Comparison of ENCODE assay signal across 7 mouse cellular contexts in the genomic region with DNA sequence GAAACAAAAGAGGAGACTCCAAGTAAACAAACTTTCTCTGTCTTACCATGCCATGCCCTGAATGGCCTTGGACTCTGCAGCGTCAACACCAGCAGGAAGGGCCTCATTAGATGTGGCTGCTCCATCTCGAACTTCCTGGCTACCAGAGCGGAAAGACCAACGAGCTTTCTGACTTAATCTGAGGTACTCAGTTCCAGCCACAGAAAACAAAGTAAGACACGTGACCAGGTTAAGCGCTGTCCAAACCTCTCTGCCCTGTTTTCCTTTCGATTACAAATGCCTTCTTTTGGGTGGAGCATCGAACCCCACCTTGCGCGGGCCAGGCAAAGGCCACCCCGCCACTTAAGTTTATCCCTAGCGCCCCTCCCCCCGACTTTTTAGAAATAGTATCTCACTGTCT. TPM values are rescaled to one million over a fixed set of nuclear protein-coding genes. Genes with fewer than 3 reads are reported as not detected.
A peak's percentile ranks its signal among the peaks of the same experiment; 100 is the strongest.
DNase-seq lines count a peak whose midpoint lies in the region; ATAC-seq and TF ChIP-seq lines count a peak whose summit lies in the region.

No protein-coding gene starts in this region.

- H3K4me1 ChIP-seq in kidney, adult 2 months (ENCODE audit: control insufficient read depth, insufficient read depth, low read length) = peaks cover 24% of the 10 kb centered on the region
- no peaks in the 10 kb centered on the region; the same call in 1 of the 2 replicates for H3K4me1 ChIP-seq in lung, postnatal 0 days (ENCODE audit: insufficient read depth, low read depth, low read length)
- H3K4me1 ChIP-seq in stomach, embryonic 16.5 days (ENCODE audit: control insufficient read depth, insufficient read depth, low read length) = no peaks in the 10 kb centered on the region

- H3K27ac ChIP-seq in kidney, adult 2 months (ENCODE audit: insufficient read depth, low read depth, low read length) = peak overlapping the region; percentile 85
- peak overlapping the region; percentile 44 for H3K27ac ChIP-seq in lung, postnatal 0 days (ENCODE audit: low read length)
- H3K27ac ChIP-seq in stomach, embryonic 16.5 days (ENCODE audit: low read length) = peak overlapping the region; percentile 29; the same call in 1 of the 2 replicates

- peak overlapping the region; percentile 51 for H3K4me2 ChIP-seq in lung, postnatal 0 days (replicated peaks; ENCODE audit: low read depth, low read length)
- peak overlapping the region; percentile 47 for H3K4me2 ChIP-seq in stomach, embryonic 16.5 days (ENCODE audit: low read depth, low read length)

- peak; percentile 34 for DNase-seq in embryo, embryonic 10.5 days (ENCODE audit: low spot score)
- DNase-seq in heart, adult 8-10 months (ENCODE audit: low spot score) = peak; percentile 65
- DNase-seq in kidney, adult 2 months = peak; percentile 88
- peak; percentile 80 for DNase-seq in lung, postnatal 0 days (ENCODE audit: low spot score)
- no peak for DNase-seq in cerebellum, postnatal 36 days
- DNase-seq in right cerebral cortex, postnatal 10 days (ENCODE audit: low spot score in 2 of 2) = no peak

- H3K27me3 ChIP-seq in kidney, adult 2 months (replicated peaks; ENCODE audit: control insufficient read depth, insufficient read depth, low read length) = no peaks in the 10 kb centered on the region
- no peaks in the 10 kb centered on the region for H3K27me3 ChIP-seq in lung, postnatal 0 days (replicated peaks; ENCODE audit: insufficient read depth, low read length)
- H3K27me3 ChIP-seq in stomach, embryonic 16.5 days (ENCODE audit: control insufficient read depth, insufficient read depth, low read length) = no peaks in the 10 kb centered on the region

- TF ChIP-seq POLR2A in kidney, adult 2 months (IDR thresholded peaks at IDR 0.05; ENCODE audit: low read depth, low read length) = no peak

- 12% methylated on average over 13 of the region's 13 CpGs for WGBS in kidney, adult 2 months
- WGBS in lung, postnatal 0 days = 6% methylated on average over 13 of the region's 13 CpGs
- 15% methylated on average over 13 of the region's 13 CpGs for WGBS in stomach, embryonic 16.5 days

- peak overlapping the region; percentile 30; the same call in 1 of the 2 replicates for H3K4me3 ChIP-seq in kidney, adult 2 months (ENCODE audit: insufficient read depth, low read depth, low read length)
- H3K4me3 ChIP-seq in lung, postnatal 0 days (ENCODE audit: low read depth, low read length) = peak overlapping the region; percentile 28; the same call in 1 of the 2 replicates
- peak overlapping the region; percentile 34 for H3K4me3 ChIP-seq in stomach, embryonic 16.5 days (replicated peaks; ENCODE audit: low read length)

- no peak for TF ChIP-seq CTCF in kidney, adult 2 months (conservative IDR thresholded peaks at IDR 0.05; ENCODE audit: insufficient read depth, insufficient read length, low read depth, low read length)
- TF ChIP-seq CTCF in lung, postnatal 0 days (IDR thresholded peaks at IDR 0.05) = no peak

- peak; percentile 54; the same call in 1 of the 2 replicates for TF ChIP-seq EP300 in lung, postnatal 0 days (IDR thresholded peaks at IDR 0.05)

- H3K36me3 ChIP-seq in kidney, adult 2 months (ENCODE audit: control insufficient read depth, insufficient read depth, low read length) = no peaks in the 10 kb centered on the region
- H3K36me3 ChIP-seq in lung, postnatal 0 days (ENCODE audit: insufficient read depth, low read length) = no peaks in the 10 kb centered on the region
- no peaks in the 10 kb centered on the region for H3K36me3 ChIP-seq in stomach, embryonic 16.5 days (ENCODE audit: control insufficient read depth, insufficient read depth, low read length)

- peak; percentile 87 for ATAC-seq in lung, postnatal 0 days
- ATAC-seq in stomach, embryonic 16.5 days (ENCODE audit: insufficient read depth, low FRiP score) = peak; percentile 78; the same call in 1 of the 2 replicates

- no peaks in the 10 kb centered on the region for H3K9me3 ChIP-seq in lung, postnatal 0 days (ENCODE audit: low read length)
- H3K9me3 ChIP-seq in stomach, embryonic 16.5 days (replicated peaks; ENCODE audit: control insufficient read depth, low read length) = no peaks in the 10 kb centered on the region

- no peak overlapping the region for H3K9ac ChIP-seq in lung, postnatal 0 days (replicated peaks; ENCODE audit: low read depth)
- peak overlapping the region; percentile 32; the same call in 1 of the 2 replicates for H3K9ac ChIP-seq in stomach, embryonic 16.5 days (ENCODE audit: low read length)

RNA-seq across cellular contexts. Expression of a gene that starts 10.1 kb away (rescaled TPM):
- 10 to 100 TPM; 11.9 to 15.8 (median 14.3) TPM for total RNA-seq in heart, adult 8-10 months (2022)
- 18.5 and 23.0 TPM in 2 replicates for polyA plus RNA-seq in kidney, adult 2 months (2012; rRNA removed)
- polyA plus RNA-seq in lung, postnatal 0 days (2015; fragmentation: Nextera tagmentation; extraction: Ambion mirVana) = 32.3 and 41.1 TPM in 2 replicates
- 42.8 and 43.9 TPM in 2 replicates for polyA plus RNA-seq in stomach, embryonic 16.5 days (2015; fragmentation: Nextera tagmentation; extraction: Ambion mirVana)

Comparison
In these comparisons a context has a peak if more than half of its experiments do, and no peak if none do; other contexts are left out.
1. DNase-seq: peak in embryo, embryonic 10.5 days (single experiment), heart, adult 8-10 months (single experiment), kidney, adult 2 months (single experiment) and lung, postnatal 0 days (single experiment); none in cerebellum, postnatal 36 days (0 of 2) and right cerebral cortex, postnatal 10 days (0 of 2).
2. H3K27ac ChIP-seq: peak in every context shown above with its lines; median percentile 85 in kidney, adult 2 months; 44 in lung, postnatal 0 days; 29 in stomach, embryonic 16.5 days.
3. Peak in every context shown above with its lines, with median percentiles within 50 percentile points of each other: H3K4me3 ChIP-seq.